Mouse (Mus musculus): ENCODE data around the gene Cd9.
A peak's percentile ranks its signal among the peaks of the same experiment; 100 is the strongest.

Cd9 gene

DNA sequence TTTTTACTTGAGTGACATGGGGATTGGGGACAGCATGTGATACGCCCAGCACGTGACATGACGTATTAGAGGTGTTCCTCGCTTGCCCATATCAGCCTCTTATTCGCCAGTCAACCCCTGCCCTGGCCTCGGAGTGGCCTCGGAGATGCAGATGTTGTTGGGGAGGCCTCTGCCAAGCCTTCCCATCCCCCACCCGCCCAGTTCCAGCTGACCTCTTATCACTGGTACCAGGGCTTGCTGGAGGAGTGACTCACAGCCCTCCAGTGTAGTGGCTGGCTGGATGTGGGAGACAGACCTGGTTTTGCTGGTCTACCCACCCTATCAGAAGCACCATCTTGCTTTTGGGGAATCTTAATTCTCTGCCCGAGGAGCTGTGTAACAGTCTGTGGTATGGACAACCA, 21.3 kb downstream of the Cd9 start:
- DNase-seq = no peak

DNA sequence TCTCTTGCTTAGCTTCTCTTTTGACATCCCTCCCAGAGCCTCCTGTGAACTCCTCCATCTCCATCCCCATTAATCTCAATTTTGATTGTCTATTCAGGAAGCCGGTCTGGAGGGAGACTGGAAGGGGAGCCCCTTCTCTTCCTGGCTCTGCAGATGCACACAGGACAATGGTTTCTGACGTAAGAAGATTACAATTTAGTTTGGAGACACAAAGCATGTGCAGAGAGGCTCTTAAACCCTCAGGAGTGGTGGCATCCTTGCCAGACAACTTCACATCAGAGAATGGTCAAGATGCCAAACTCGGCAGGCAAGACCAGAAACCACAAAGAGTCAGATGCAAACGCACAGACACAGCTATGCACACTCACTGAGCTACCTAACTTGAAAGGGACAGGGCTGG, 22.7 kb downstream of the Cd9 start:
- DNase-seq = no peak

GRCm38 (mm10) chr6:125471326-125471725, 23.3 kb downstream of the Cd9 start:
- DNase-seq = no peak

- no peak for DNase-seq
Observed at GRCm38 (mm10) chr6:125470616-125471015, 24.0 kb downstream of the Cd9 start.

- no peak for DNase-seq
Observed at GRCm38 (mm10) chr6:125469222-125469621, 25.4 kb downstream of the Cd9 start.

- no peak for DNase-seq
Observed at GRCm38 (mm10) chr6:125468179-125468960, 26.2 kb downstream of the Cd9 start.

- DNase-seq = peak; percentile 50 to 63
Observed at GRCm38 (mm10) chr6:125467301-125467715, 27.3 kb downstream of the Cd9 start.

- no peak for DNase-seq
Observed at GRCm38 (mm10) chr6:125462312-125462711, 32.3 kb downstream of the Cd9 start.

DNA sequence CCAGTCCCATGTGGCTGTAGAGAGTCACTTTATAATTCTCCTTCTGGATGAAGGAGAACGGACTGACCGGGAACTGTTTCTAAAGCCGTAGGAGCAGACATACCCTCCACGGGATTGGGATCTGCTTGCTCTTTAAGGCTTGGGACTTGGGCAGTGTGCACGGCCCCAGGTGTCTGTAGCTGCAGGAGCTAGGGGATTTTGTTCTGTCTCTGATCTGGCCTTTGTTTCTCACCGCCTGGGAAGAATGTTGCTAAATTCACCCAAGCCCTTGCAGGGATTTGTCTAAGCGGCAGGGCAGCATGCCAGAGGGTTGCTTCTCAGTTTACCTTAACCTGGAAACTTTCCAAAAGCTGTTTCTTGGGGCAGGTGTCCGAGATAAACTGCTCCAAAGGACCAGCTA, 32.8 kb downstream of the Cd9 start:
- DNase-seq = no peak

- DNase-seq = no peak
Observed at GRCm38 (mm10) chr6:125461325-125461724, 33.3 kb downstream of the Cd9 start.

DNA sequence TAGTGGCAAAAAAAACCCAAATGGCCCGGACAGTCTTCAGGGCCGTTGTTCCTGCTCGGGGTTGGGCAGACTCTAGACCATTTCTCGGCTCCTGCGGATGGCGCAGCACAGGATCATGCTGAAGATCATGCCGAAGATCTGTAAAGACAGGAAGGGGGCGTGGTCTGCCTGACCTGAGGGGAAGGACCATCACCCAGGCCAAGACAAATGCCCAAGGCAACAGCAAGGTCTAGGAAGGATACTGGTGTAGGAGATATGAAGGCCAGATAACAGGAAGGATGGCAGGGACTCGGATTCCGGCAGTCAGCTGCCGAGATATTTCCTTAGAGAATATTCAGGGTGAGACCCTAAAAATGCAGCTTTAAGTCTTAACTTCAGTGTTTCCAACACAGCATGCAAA, 34.0 kb downstream of the Cd9 start:
- DNase-seq = no peak

- DNase-seq = no peak
Observed at GRCm38 (mm10) chr6:125459903-125460302, 34.7 kb downstream of the Cd9 start.

GRCm38 (mm10) chr6:125455806-125456520, 38.6 kb downstream of the Cd9 start:
- DNase-seq = no peak

DNA sequence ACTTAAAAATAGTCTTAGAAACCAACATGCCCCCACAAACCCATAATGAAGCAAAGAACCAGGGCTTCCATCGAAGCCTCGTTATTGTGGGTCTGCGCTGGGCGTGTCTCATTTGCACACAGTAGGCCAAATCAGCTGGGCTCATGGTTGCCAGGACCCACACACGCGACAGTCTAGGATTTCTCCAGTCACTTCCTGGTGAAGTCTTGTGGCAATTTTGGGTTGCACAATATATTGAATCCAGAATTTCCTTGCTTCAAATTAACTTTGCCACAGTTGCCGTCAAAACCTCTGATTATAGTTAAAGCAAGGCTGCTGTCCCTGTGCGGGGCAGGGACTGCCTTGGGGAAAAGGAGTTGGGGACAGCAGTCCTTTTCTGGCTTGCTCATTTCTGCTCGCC, 39.9 kb downstream of the Cd9 start:
- no peak for DNase-seq

- no peak for DNase-seq
Observed at GRCm38 (mm10) chr6:125454299-125454698, 40.3 kb downstream of the Cd9 start.

DNA sequence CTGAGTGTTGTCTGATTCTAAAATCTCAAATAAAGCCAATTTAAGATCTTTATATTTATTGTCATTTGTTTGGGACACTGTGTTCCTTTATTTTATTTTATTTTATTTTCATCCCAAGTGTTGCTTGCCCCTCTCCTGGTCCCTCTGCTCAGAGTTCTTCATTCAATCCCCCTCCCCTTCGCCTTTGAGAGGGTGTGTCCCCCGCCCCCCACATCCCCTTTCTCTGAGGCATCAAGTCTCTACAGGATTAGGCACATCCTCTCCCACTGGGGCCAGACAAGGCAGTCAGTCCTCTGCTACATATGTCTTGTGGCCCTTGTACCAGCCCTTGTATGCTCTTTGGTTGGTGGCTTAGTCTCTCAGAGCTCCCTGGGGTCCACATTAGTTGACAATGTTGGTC, 46.9 kb downstream of the Cd9 start:
- DNase-seq = no peak

DNA sequence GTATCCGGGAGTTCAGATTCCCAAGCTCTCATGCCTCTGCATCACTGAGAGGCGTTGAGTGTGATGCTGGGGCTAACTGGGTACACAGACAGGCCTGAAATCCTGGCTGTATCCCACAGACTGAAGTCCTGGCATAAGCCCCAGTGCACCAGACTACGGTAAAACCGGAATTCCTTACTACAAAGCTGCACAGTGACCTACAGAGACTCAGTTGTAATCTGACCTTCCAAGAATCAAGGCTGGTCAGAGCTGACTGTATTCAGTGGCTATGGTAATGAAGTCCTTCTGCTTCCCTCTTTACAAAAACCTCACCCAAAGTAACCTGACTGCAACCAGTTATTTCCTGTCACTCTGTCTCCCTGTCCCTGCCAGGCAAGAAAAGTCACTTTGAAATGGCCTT, 47.4 kb downstream of the Cd9 start:
- no peak for DNase-seq

- no peak for DNase-seq
Observed at GRCm38 (mm10) chr6:125445381-125445780, 49.2 kb downstream of the Cd9 start.

DNA sequence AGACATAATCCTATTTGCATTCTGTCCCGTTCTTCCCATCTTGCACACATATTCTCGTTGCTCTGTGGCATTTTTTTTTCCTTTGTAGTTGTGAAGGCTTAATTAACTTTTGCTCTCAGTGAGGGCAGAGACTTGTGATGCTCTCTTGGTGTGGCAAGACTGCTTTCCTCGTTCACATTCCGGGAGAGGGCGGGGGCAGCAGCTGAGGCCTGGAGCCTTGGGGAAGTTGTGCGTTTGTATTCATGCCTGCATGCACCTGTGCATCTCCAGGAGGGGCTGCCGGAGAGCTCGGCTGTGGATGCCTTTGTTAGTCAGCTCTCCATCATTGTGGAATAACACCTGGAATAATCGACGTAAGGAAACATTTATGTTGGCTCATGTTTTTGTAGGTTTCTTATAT, 52.0 kb downstream of the Cd9 start:
- DNase-seq = no peak

DNA sequence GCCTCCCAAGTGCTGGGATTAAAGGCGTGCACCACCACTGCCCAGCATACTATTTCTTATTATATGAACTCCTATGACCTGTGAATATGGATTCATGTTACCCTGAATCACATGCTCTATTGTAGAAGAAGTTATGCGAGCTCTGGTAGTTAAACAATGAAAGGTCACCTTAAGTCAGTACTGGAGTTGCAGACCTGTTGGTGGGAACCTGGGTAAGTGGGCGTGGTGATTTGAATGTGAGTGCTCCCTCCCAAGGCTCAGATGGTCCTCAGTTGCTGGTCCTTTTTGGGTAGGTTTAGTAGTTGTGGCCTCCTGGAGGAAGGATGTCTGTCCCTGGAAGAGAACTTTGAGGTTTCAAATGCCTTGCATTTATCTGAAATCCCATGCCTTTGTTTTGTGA, 57.8 kb downstream of the Cd9 start:
- DNase-seq = no peak

DNA sequence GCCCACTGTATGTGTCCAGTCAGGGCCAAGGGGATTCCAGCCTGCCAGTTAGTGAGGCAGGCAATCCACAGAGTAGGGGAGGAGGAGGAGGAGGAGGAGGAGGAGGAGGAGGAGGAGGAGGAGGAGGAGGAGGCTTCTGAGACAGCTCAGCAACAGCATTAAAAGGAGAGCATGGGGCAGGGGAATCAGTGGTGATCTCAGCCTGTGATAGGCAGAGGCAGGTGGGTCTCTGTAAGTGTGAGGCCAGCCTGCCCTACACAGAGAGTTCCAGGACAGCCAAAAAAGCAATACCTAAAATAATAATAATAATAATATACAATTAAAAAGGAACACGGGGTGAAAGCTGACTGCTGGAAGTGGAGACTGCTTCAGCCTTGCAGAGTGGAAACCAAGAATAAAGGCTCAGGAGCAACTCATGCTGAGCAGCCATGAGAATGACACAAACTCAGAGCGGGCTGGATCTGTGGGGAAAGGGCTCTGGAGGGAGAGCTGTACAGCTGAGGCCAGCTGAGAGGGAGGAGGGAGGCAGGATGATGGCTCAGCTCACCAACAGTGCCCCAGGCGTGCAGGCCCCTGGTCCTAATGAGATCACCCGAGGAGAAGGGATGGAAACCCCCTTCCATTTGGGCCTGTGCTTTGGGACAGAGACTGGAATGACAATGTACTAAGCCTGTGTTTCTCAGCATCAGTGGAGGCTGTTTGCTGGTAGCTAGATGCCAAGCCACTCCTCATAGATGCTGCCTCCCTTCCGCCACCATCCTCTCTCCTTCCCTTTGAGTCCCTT, 59.7 kb downstream of the Cd9 start:
- no peak for DNase-seq

DNA sequence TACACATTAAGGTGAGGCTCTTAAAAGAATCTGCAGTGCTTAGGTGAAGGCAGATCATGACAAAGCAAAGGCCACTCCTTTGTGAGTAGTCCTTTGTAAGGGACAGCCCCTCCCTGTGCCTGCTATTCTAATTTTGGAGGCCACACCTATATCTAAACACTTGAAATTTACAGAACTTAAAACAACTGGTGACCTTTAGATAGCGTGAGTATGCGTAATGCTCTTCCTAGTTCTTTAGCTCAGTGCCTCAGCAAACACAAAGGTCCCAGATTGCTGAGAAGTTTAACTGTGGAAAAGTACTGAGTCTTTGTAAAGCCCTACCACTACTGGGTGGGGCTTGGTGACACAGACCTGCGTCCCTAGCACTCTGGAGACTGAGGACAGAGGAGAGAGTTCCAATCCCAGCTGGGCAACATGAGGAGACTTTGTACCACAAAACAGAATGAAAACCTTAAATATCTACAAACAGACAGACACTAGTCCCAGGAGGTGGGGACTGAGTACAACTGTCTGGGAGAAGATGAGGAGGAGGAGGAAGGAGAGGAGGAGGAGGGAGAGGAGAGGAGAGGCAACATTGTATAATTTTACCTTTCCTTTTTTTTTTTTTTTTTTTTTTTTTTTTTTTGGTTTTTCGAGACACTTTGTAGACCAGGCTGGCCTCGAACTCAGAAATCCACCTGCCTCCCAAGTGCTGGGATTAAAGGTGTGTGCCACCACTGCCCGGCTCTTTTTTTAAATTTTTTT, 60.7 kb downstream of the Cd9 start:
- DNase-seq = no peak

DNA sequence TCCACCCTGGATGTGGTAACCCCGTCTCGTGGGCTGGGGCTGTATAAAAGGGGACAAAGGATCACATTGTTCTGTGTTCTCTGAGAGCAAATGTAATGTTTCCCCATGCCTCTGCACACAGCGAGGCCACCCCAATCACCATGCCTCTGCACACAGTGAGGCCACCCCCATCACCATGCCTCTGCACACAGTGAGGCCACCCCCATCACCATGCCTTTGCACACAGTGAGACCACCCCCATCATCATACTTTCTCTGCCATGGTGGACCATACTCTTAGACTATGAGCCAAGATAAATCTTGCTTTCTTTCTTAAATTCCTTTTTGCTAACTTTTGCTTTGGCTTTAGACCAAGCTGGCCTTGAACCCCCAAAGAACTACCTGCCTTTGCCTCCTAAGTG, 61.3 kb downstream of the Cd9 start:
- DNase-seq = no peak

Measured in cerebellum, postnatal 25 days (tissue).